Mouse (Mus musculus): ENCODE results near the gene Faf2. TPM values are rescaled to one million over a fixed set of nuclear protein-coding genes. Genes with fewer than 3 reads are reported as not detected.
A peak's percentile ranks its signal among the peaks of the same experiment; 100 is the strongest.

Gene Faf2
- polyA plus RNA-seq (2015; fragmentation: Nextera tagmentation; extraction: Ambion mirVana): 27.8 and 28.1 TPM in 2 replicates

GRCm38 (mm10) chr13:54621155-54621932, at the start of gene Faf2:
TSS of gene Faf2 (plus strand) at chr13:54621784.
- Histone ChIP-seq H3K9me3 (ENCODE audit: low read length) (no peaks in the 10 kb centered on the region), H3K27me3 (ENCODE audit: insufficient read depth, low read length) (no peaks in the 10 kb centered on the region), H3K4me3 (ENCODE audit: low read depth, low read length) (peak within 1 kb of the TSS; percentile 90), H3K4me2 (ENCODE audit: low read depth, low read length) (peak within 1 kb of the TSS; percentile 91), H3K4me1 (ENCODE audit: insufficient read depth) (peaks cover 24% of the 10 kb centered on the region), H3K36me3 (replicated peaks; ENCODE audit: insufficient read depth, low read length) (no peaks in the 10 kb centered on the region), H3K27ac (ENCODE audit: low read depth) (peak within 1 kb of the TSS; percentile 60), H3K9ac (replicated peaks) (peak within 1 kb of the TSS; percentile 93)
- TF ChIP-seq CTCF (IDR thresholded peaks at IDR 0.05; ENCODE audit: low read depth): peak; percentile 99
- no peak; the same call in 1 of the 2 replicates for TF ChIP-seq EP300 (IDR thresholded peaks at IDR 0.05; ENCODE audit: low read depth)
- ATAC-seq: peak; percentile 100
- 10% methylated on average over 44 of the region's 44 CpGs for WGBS (ENCODE audit: insufficient replicate concordance)
- peak; percentile 99 for DNase-seq

DNA sequence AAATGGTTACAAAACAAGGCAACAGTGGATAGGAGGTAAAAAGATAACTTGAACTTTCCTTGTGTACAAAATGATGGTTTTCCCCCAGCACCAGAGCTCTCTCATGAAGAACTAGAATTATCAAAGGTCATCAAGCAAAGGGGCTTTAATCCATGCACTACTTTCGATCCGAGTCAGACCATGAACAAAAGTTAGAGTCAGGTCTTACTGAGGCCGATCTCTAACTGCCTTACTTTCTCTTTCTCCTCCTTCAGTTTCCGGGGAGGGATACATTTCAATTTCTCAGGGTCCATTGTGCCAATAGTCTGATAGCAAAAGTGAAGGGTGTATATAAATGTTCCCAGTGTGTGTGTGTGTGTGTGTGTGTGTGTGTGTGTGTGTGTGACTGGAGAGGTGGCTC, 49.0 kb upstream of the Faf2 start:
- 86% methylated on average over 4 of the region's 4 CpGs for WGBS (ENCODE audit: insufficient replicate concordance)
- no peak for TF ChIP-seq EP300 (IDR thresholded peaks at IDR 0.05; ENCODE audit: low read depth)
- TF ChIP-seq CTCF (IDR thresholded peaks at IDR 0.05; ENCODE audit: low read depth): no peak
- Histone ChIP-seq H3K27me3 (ENCODE audit: insufficient read depth, low read length) (no peaks in the 10 kb centered on the region), H3K4me2 (ENCODE audit: low read depth, low read length) (no peak overlapping the region), H3K36me3 (replicated peaks; ENCODE audit: insufficient read depth, low read length) (no peaks in the 10 kb centered on the region), H3K9ac (replicated peaks) (no peak overlapping the region), H3K9me3 (ENCODE audit: low read length) (no peaks in the 10 kb centered on the region), H3K4me3 (ENCODE audit: low read depth, low read length) (no peak overlapping the region), H3K27ac (ENCODE audit: low read depth) (no peak overlapping the region), H3K4me1 (ENCODE audit: insufficient read depth) (peaks cover 11% of the 10 kb centered on the region)
- ATAC-seq: no peak
- DNase-seq: no peak

DNA sequence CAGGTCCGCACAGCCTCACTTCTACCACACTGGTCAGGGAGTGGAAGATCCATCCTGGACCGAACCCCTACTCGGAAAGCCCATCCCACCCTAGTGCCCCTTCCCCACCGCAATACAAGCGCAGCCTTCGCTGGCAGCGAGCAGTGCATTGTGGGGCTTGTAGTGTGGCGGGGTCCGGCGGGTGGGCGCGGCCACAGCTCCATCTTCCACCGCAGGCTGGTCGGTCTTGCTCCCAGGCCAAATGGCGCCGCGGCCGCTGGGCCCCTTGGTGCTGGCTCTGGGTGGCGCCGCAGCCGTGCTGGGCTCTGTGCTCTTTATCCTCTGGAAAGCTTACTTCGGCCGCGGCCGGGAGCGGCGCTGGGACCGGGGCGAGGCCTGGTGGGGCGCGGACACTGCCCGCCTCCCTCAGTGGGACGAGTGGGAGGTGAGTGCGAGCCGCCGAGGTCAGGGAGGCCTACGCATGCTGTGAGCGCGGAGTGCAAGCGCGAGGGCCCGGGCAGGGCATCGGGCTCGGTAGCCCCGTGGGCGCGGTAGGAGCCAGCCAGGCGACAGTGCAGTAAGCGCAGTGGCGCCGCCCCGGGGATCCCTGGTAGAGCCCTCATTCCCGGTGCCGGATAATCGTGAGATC, 46.6 kb upstream of the Faf2 start, which contains the start of gene Arl10:
Arl10 (plus strand) TSS at position 162 of the 628 bp plus-strand sequence.
- H3K27ac ChIP-seq (ENCODE audit: low read depth): peak within 1 kb of the TSS; percentile 25
- peak within 1 kb of the TSS; percentile 75 for H3K9ac ChIP-seq (replicated peaks)
- DNase-seq: peak; percentile 73
- H3K4me1 ChIP-seq (ENCODE audit: insufficient read depth): peaks cover 16% of the 10 kb centered on the region
- H3K9me3 ChIP-seq (ENCODE audit: low read length): no peaks in the 10 kb centered on the region
- no peaks in the 10 kb centered on the region for H3K27me3 ChIP-seq (ENCODE audit: insufficient read depth, low read length)
- under 1% methylated on average over 54 of the region's 55 CpGs for WGBS (ENCODE audit: insufficient replicate concordance)
- H3K4me2 ChIP-seq (ENCODE audit: low read depth, low read length): peak within 1 kb of the TSS; percentile 79
- peak within 1 kb of the TSS; percentile 66 for H3K4me3 ChIP-seq (ENCODE audit: low read depth, low read length)
- TF ChIP-seq EP300 (IDR thresholded peaks at IDR 0.05; ENCODE audit: low read depth) (no peak), CTCF (IDR thresholded peaks at IDR 0.05; ENCODE audit: low read depth) (peak; percentile 12; the same call in 1 of the 2 replicates)
- no peaks in the 10 kb centered on the region for H3K36me3 ChIP-seq (replicated peaks; ENCODE audit: insufficient read depth, low read length)
- ATAC-seq: peak; percentile 83

- H3K4me3 ChIP-seq (ENCODE audit: low read depth, low read length): peak overlapping the region; percentile 66
- H3K36me3 ChIP-seq (replicated peaks; ENCODE audit: insufficient read depth, low read length): no peaks in the 10 kb centered on the region
- no peaks in the 10 kb centered on the region for H3K27me3 ChIP-seq (ENCODE audit: insufficient read depth, low read length)
- H3K4me1 ChIP-seq (ENCODE audit: insufficient read depth): peaks cover 16% of the 10 kb centered on the region
- peak overlapping the region; percentile 75 for H3K9ac ChIP-seq (replicated peaks)
- ATAC-seq: peak; percentile 20; the same call in 1 of the 2 replicates
- H3K4me2 ChIP-seq (ENCODE audit: low read depth, low read length): peak overlapping the region; percentile 79
- 4% methylated on average over 19 of the region's 19 CpGs for WGBS (ENCODE audit: insufficient replicate concordance)
- H3K9me3 ChIP-seq (ENCODE audit: low read length): no peaks in the 10 kb centered on the region
- TF ChIP-seq CTCF (IDR thresholded peaks at IDR 0.05; ENCODE audit: low read depth) (no peak), EP300 (IDR thresholded peaks at IDR 0.05; ENCODE audit: low read depth) (no peak)
- no peak for DNase-seq
- H3K27ac ChIP-seq (ENCODE audit: low read depth): peak overlapping the region; percentile 25
Measured at GRCm38 (mm10) chr13:54575489-54575888, 46.1 kb upstream of the Faf2 start.

- TF ChIP-seq EP300 (IDR thresholded peaks at IDR 0.05; ENCODE audit: low read depth) (no peak), CTCF (IDR thresholded peaks at IDR 0.05; ENCODE audit: low read depth) (no peak)
- 56% methylated on average over 21 of the region's 21 CpGs for WGBS (ENCODE audit: insufficient replicate concordance)
- peaks cover 3% of the 10 kb centered on the region; the same call in 1 of the 2 replicates for H3K36me3 ChIP-seq (replicated peaks; ENCODE audit: insufficient read depth, low read length)
- no peaks in the 10 kb centered on the region for H3K9me3 ChIP-seq (ENCODE audit: low read length)
- peak overlapping the region; percentile 52; the same call in 1 of the 2 replicates for H3K27ac ChIP-seq (ENCODE audit: low read depth)
- no peak overlapping the region for H3K4me3 ChIP-seq (ENCODE audit: low read depth, low read length)
- peak; percentile 49 for DNase-seq
- no peak for ATAC-seq
- H3K9ac ChIP-seq (replicated peaks): 0 out of 2 replicates have a peak overlapping the region, but pooled peaks have one; percentile 0
- H3K4me1 ChIP-seq (ENCODE audit: insufficient read depth): peaks cover 19% of the 10 kb centered on the region
- H3K4me2 ChIP-seq (ENCODE audit: low read depth, low read length): peak overlapping the region; percentile 38; the same call in 1 of the 2 replicates
- H3K27me3 ChIP-seq (ENCODE audit: insufficient read depth, low read length): no peaks in the 10 kb centered on the region
Measured at GRCm38 (mm10) chr13:54577652-54578507, 43.7 kb upstream of the Faf2 start.

Data from liver, postnatal 0 days (tissue).